Mouse (Mus musculus): ENCODE data around the gene Rab30. TPM values are rescaled to one million over a fixed set of nuclear protein-coding genes. Genes with fewer than 3 reads are reported as not detected.
"Not testable (repeated sequence)": the region's sequence is repeated elsewhere in the genome, so short reads cannot be mapped to it uniquely, and the experiment has no call there.

Rab30 gene
- total RNA-seq (2021), result 1 to 10 TPM; 4.4 to 8.0 TPM
- long read RNA-seq, experiment 1, full-length matches to known transcripts, result 4 of 5 reads
- long read RNA-seq, experiment 1, partial matches to known transcripts, result 0 of 5 reads
- long read RNA-seq, experiment 1, other reads (novel, unspliced or antisense), result 1 of 5 reads
- long read RNA-seq, experiment 2, full-length matches to known transcripts, result 5 of 6 reads
- long read RNA-seq, experiment 2, partial matches to known transcripts, result 0 of 6 reads
- long read RNA-seq, experiment 2, other reads (novel, unspliced or antisense), result 1 of 6 reads

GRCm38 (mm10) chr7:92741152-92741860 is at the start of gene Rab30:
Gene Rab30, plus strand, starts transcription at chr7:92741603.
- DNase-seq (ENCODE audit: low spot score in 2 of 2), result peak; percentile 78 to 79

GRCm38 (mm10) chr7:92696395-92696794 is 45.0 kb upstream of the Rab30 start:
- DNase-seq (ENCODE audit: low spot score in 2 of 2), result no peak

- DNase-seq (ENCODE audit: low spot score in 2 of 2), result peak in 1 of 2 experiments; percentile 19
Observed at GRCm38 (mm10) chr7:92698770-92699169, 42.6 kb upstream of the Rab30 start.

GRCm38 (mm10) chr7:92703661-92704060 is 37.7 kb upstream of the Rab30 start:
- DNase-seq (ENCODE audit: low spot score in 2 of 2), result no peak

GRCm38 (mm10) chr7:92705534-92705933 is 35.9 kb upstream of the Rab30 start:
- DNase-seq (ENCODE audit: low spot score in 2 of 2), result no peak

- no peak for DNase-seq (ENCODE audit: low spot score in 2 of 2)
Observed at GRCm38 (mm10) chr7:92706711-92707110, 34.7 kb upstream of the Rab30 start.

- no peak for DNase-seq (ENCODE audit: low spot score in 2 of 2)
Observed at GRCm38 (mm10) chr7:92709573-92709972, 31.8 kb upstream of the Rab30 start.

- DNase-seq (ENCODE audit: low spot score in 2 of 2), result no peak
Observed at GRCm38 (mm10) chr7:92711593-92711992, 29.8 kb upstream of the Rab30 start.

GRCm38 (mm10) chr7:92715055-92715454 is 26.3 kb upstream of the Rab30 start:
- DNase-seq (ENCODE audit: low spot score in 2 of 2), result no peak

- no peak for DNase-seq (ENCODE audit: low spot score in 2 of 2)
Observed at GRCm38 (mm10) chr7:92720156-92720905, 21.1 kb upstream of the Rab30 start.

GRCm38 (mm10) chr7:92723750-92724149 is 17.7 kb upstream of the Rab30 start:
- no peak for DNase-seq (ENCODE audit: low spot score in 2 of 2)

GRCm38 (mm10) chr7:92724261-92724660 is 17.1 kb upstream of the Rab30 start:
- DNase-seq (ENCODE audit: low spot score in 2 of 2), result no peak

GRCm38 (mm10) chr7:92729583-92729982 is 11.8 kb upstream of the Rab30 start:
- DNase-seq (ENCODE audit: low spot score in 2 of 2), result not testable (repeated sequence)

GRCm38 (mm10) chr7:92730465-92730864 is 10.9 kb upstream of the Rab30 start:
- DNase-seq (ENCODE audit: low spot score in 2 of 2), result no peak

- no peak for DNase-seq (ENCODE audit: low spot score in 2 of 2)
Observed at GRCm38 (mm10) chr7:92730959-92731358, 10.4 kb upstream of the Rab30 start.

GRCm38 (mm10) chr7:92732136-92732535 is 9.3 kb upstream of the Rab30 start:
- DNase-seq (ENCODE audit: low spot score in 2 of 2), result no peak

- DNase-seq (ENCODE audit: low spot score in 2 of 2), result no peak
Observed at GRCm38 (mm10) chr7:92737560-92737959, 3.8 kb upstream of the Rab30 start.

GRCm38 (mm10) chr7:92739956-92740355 is 1.4 kb upstream of the Rab30 start:
- no peak for DNase-seq (ENCODE audit: low spot score in 2 of 2)

- DNase-seq (ENCODE audit: low spot score in 2 of 2), result no peak
Observed at GRCm38 (mm10) chr7:92740411-92741115, 840 bp upstream of the Rab30 start.

- peak; percentile 33 for DNase-seq (ENCODE audit: low spot score in 2 of 2)
Observed at GRCm38 (mm10) chr7:92741861-92742249, 452 bp downstream of the Rab30 start.

GRCm38 (mm10) chr7:92742341-92742741 is 938 bp downstream of the Rab30 start:
- DNase-seq (ENCODE audit: low spot score in 2 of 2), result no peak

Measured in adrenal gland, adult 18-20 months (tissue).